In genomic region chr4:74419794-74420193, GRCm38 (mm10) we compare ENCODE assay signal across 15 mouse cellular contexts.
"Had no signal": no experiment of that assay in that cellular context is flagged by ENCODE, and none has a peak within 500 bp of the region (broad histone marks: within the 10 kb centered on the region; RNA-seq: fewer than 3 reads in every experiment).

No protein-coding gene starts in this region.

- H3K4me2 ChIP-seq: kidney, embryonic 15.5 days; limb, embryonic 13.5 days; midbrain, embryonic 13.5 days had no signal

- H3K4me1 ChIP-seq: kidney, embryonic 15.5 days; limb, embryonic 10.5 days; limb, embryonic 13.5 days; midbrain, embryonic 10.5 days; midbrain, embryonic 13.5 days had no signal

- H3K36me3 ChIP-seq: kidney, embryonic 15.5 days; limb, embryonic 10.5 days; limb, embryonic 13.5 days; midbrain, embryonic 10.5 days; midbrain, embryonic 13.5 days had no signal

- H3K27ac ChIP-seq: kidney, embryonic 15.5 days; limb, embryonic 10.5 days; limb, embryonic 13.5 days; midbrain, embryonic 10.5 days; midbrain, embryonic 13.5 days had no signal

- ATAC-seq: intestine, postnatal 0 days; midbrain, embryonic 13.5 days had no signal

- H3K4me3 ChIP-seq: kidney, embryonic 15.5 days; limb, embryonic 10.5 days; limb, embryonic 13.5 days; midbrain, embryonic 10.5 days; midbrain, embryonic 13.5 days had no signal

- DNase-seq: kidney, adult 8-10 months; kidney, postnatal 14 days; kidney, postnatal 4 days; layer of hippocampus, adult 9-11 months; lung, adult 2 months; lung, postnatal 14 days; lung, postnatal 4 days; thymus, adult 18-20 months; thymus, postnatal 36 days had no signal

- H3K9ac ChIP-seq: kidney, embryonic 15.5 days; limb, embryonic 13.5 days; midbrain, embryonic 13.5 days had no signal

- H3K9me3 ChIP-seq: kidney, embryonic 15.5 days; limb, embryonic 10.5 days; limb, embryonic 13.5 days; midbrain, embryonic 10.5 days; midbrain, embryonic 13.5 days had no signal

- H3K27me3 ChIP-seq: kidney, embryonic 15.5 days; limb, embryonic 13.5 days; midbrain, embryonic 13.5 days had no signal
